Mouse (Mus musculus) C3H10T1/2 (cell line): ENCODE results near the gene Olfr800. TPM values are rescaled to one million over a fixed set of nuclear protein-coding genes. Genes with fewer than 3 reads are reported as not detected.

Source experiments
- polyA plus RNA-seq, 2 experiments: library from polyadenylated mRNA; unstranded; fragments of >200 nt; fragmentation: generic; extraction: Trizol; gene quantifications; one replicate each; pipeline ENCODE4 v1.2.1; 2012; ENCODE audit warnings: missing spikeins in 2 of 2

Olfr800 gene
- not detected for polyA plus RNA-seq

DNA sequence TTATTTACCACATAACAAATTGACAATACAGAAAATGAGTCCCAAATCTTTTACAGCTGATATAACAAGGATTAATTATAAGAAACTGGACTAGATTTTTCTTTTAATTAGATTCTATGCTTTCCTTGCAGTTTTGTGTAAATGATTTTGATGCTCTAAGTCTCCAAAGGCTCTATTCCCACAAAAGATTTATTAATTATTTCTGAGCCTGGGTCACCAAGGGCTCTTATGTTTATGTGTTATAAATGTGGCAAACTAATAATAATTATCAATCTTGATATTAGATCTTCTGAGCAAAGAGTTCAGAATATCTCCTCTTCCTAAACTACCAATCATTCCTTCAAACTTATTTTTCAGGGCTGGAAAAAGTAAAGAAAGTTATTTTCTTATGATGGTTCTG lies at the start of gene Olfr800:
Gene Olfr800, plus strand, starts transcription at position 301 of the 400 bp plus-strand sequence.

DNA sequence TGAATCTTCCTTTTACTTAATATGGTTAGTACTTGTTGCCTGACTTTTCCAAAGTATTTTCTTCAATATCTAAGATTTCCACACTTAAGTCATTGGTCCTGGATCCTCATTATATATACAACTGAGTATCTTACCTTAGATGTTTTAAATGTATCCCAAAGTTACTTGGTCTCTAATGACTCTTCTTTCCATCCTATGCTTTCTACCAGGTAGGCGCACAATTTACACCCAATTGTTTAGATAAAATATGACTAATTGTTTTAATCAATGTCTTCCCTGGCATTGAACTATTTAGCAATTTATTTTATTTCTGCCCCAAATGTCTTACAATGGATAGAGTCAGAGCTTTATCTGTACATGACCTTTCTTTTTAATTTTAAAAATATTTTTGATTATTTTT lies 45.0 kb upstream of the Olfr800 start, which contains the start of gene Olfr796:
Gene Olfr796, minus strand, starts transcription at position 101 of the 400 bp plus-strand sequence.

GRCm38 (mm10) chr10:129627834-129628233 lies 29.7 kb upstream of the Olfr800 start, which contains the start of gene Olfr798:
Gene Olfr798, minus strand, starts transcription at chr10:129627934.

GRCm38 (mm10) chr10:129637184-129637583 lies 20.3 kb upstream of the Olfr800 start, which contains the start of gene Olfr799:
Gene Olfr799, plus strand, starts transcription at chr10:129637484.

DNA sequence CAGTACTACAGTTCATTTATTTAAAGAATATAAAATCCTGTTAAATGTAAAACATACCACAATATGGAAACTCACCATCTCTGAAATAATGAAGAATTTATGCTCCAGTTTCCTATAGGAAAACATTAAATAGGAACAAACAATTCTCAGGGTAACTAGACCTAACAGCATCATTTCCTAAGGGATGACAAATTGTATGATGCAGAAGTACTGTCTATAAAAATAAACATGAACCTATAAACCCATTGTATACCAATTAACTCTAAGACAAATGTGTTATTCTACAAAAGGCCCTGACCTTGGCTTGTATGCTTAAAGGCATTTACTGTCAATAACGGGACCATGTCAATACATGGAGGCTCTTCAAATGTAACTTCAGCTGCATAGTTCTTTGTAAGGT lies 16.3 kb downstream of the Olfr800 start, which contains the start of gene Olfr801:
Gene Olfr801, minus strand, starts transcription at position 101 of the 400 bp plus-strand sequence.

DNA sequence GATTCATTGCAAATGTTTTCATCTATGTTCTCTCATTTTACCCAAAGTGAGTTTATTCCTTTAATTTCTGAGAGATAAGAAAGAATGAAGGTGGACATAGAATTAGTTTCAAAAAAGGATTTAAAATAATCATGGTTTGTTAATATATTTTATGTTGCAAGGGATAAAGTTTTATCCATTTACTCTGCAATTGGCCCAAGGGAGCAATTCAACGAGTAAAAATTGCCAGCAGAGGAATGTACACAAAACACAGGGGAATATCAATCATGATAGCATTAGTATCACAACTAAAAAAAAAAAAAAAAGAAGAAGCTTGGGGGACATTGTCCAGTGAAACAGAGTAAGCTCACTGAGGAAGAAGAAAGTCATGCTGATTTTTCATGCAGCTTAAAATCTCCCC lies 30.6 kb downstream of the Olfr800 start, which contains the start of gene Olfr802:
Gene Olfr802, minus strand, starts transcription at position 101 of the 400 bp plus-strand sequence.

GRCm38 (mm10) chr10:129694186-129694585 lies 36.7 kb downstream of the Olfr800 start, which contains the start of gene Olfr803:
Gene Olfr803, minus strand, starts transcription at chr10:129694286.

GRCm38 (mm10) chr10:129702910-129703309 lies 45.4 kb downstream of the Olfr800 start, which contains the start of gene Olfr804:
Gene Olfr804, plus strand, starts transcription at chr10:129703210.

Other genes with a start within 250 kb of the Olfr800 start
- not detected for gene Olfr786, start 230.4 kb upstream of the Olfr800 start, polyA plus RNA-seq
- not detected for gene Olfr787, start 195.8 kb upstream of the Olfr800 start, polyA plus RNA-seq
- gene Olfr788, start 186.7 kb upstream of the Olfr800 start, polyA plus RNA-seq = not detected
- gene Olfr789, start 172.9 kb upstream of the Olfr800 start, polyA plus RNA-seq = not detected
- not detected for gene Olfr790, start 159.2 kb upstream of the Olfr800 start, polyA plus RNA-seq
- not detected for gene Olfr791, start 135.9 kb upstream of the Olfr800 start, polyA plus RNA-seq
- not detected for gene Olfr792, start 118.5 kb upstream of the Olfr800 start, polyA plus RNA-seq
- gene Olfr794, start 90.0 kb upstream of the Olfr800 start, polyA plus RNA-seq = not detected
- gene Olfr796, start 45.1 kb upstream of the Olfr800 start, polyA plus RNA-seq = not detected
- not detected for gene Olfr798, start 29.8 kb upstream of the Olfr800 start, polyA plus RNA-seq
- not detected for gene Olfr799, start 20.2 kb upstream of the Olfr800 start, polyA plus RNA-seq
- gene Olfr801, start 16.2 kb downstream of the Olfr800 start, polyA plus RNA-seq = not detected
- gene Olfr802, start 30.5 kb downstream of the Olfr800 start, polyA plus RNA-seq = not detected
- gene Olfr803, start 36.6 kb downstream of the Olfr800 start, polyA plus RNA-seq = not detected
- not detected for gene Olfr804, start 45.5 kb downstream of the Olfr800 start, polyA plus RNA-seq
- gene Olfr805, start 71.7 kb downstream of the Olfr800 start, polyA plus RNA-seq = not detected
- not detected for gene Olfr806, start 84.2 kb downstream of the Olfr800 start, polyA plus RNA-seq
- not detected for gene Olfr807, start 100.1 kb downstream of the Olfr800 start, polyA plus RNA-seq
- gene Olfr808, start 107.8 kb downstream of the Olfr800 start, polyA plus RNA-seq = not detected
- gene Olfr809, start 116.9 kb downstream of the Olfr800 start, polyA plus RNA-seq = not detected
- gene Olfr810, start 137.2 kb downstream of the Olfr800 start, polyA plus RNA-seq = not detected
- gene Olfr811, start 146.7 kb downstream of the Olfr800 start, polyA plus RNA-seq = not detected
- not detected for gene Olfr812, start 188.4 kb downstream of the Olfr800 start, polyA plus RNA-seq
- gene Olfr813, start 197.7 kb downstream of the Olfr800 start, polyA plus RNA-seq = not detected
- not detected for gene Olfr814, start 222.2 kb downstream of the Olfr800 start, polyA plus RNA-seq
- not detected for gene Olfr815, start 248.2 kb downstream of the Olfr800 start, polyA plus RNA-seq